Mouse (Mus musculus) heart, adult 2 months (tissue): ENCODE data around the gene Foxi1.

Source experiments
- EP300 ChIP-seq: fragments of 200-500 bp; IDR thresholded peaks from 2 replicates; pipeline ENCODE4 v1.6.1; 2011; ENCODE audit warnings: low read depth, low read length, control low read depth; ENCODE audit not compliant: insufficient read depth
- POLR2A ChIP-seq: fragments of 200-500 bp; IDR thresholded peaks from 2 replicates; pipeline ENCODE4 v1.6.1; 2011; ENCODE audit warnings: mild to moderate bottlenecking, low read depth, low read length, control low read depth; ENCODE audit not compliant: insufficient read depth

DNA sequence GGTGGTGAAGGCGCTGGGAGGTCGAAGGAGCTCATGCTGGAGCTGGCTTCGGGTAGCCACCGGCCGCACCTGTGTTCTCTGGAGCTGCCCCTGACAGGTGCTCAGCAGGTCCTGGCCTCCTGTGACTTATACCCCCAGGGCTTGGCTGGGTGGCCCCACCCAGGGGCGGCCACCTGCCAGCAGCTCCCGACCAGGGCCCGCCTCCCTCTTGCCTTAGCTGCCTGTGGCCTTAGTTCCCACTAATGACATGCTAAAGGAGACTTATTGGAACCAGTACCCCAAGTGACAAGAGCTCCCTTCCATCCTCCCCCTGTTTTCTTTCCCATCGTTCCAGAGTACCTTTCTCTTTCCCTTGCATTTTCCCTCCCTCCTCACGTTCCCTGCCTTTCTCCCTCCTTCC, at the start of gene Foxi1:
- no peak for TF ChIP-seq POLR2A
- no peak for TF ChIP-seq EP300
